Mouse (Mus musculus) small intestine, adult 2 months (tissue): Measurements from ENCODE around the gene Nab2. TPM values are rescaled to one million over a fixed set of nuclear protein-coding genes. Genes with fewer than 3 reads are reported as not detected.
A peak's percentile ranks its signal among the peaks of the same experiment; 100 is the strongest.

Experiments used
- H3K27ac ChIP-seq: fragments of 200-500 bp; 2 replicates; pipeline ENCODE4 v1.5.1; 2012; ENCODE audit warnings: low read depth, low read length, control low read depth, inconsistent platforms; ENCODE audit not compliant: insufficient read depth
- H3K27me3 ChIP-seq: fragments of 200-500 bp; 2 replicates; pipeline ENCODE4 v1.6.1; 2012; ENCODE audit warnings: mild to moderate bottlenecking, moderate library complexity, low read length, inconsistent platforms; ENCODE audit not compliant: control insufficient read depth, insufficient read depth
- H3K36me3 ChIP-seq: fragments of 200-500 bp; 2 replicates; pipeline ENCODE4 v1.6.1; 2012; ENCODE audit warnings: mild to moderate bottlenecking, low read length, control low read depth, inconsistent platforms; ENCODE audit not compliant: control insufficient read depth, insufficient read depth
- H3K4me1 ChIP-seq: fragments of 200-500 bp; 2 replicates; pipeline ENCODE4 v1.6.1; 2012; ENCODE audit warnings: low read length, inconsistent platforms, mixed read lengths; ENCODE audit not compliant: control insufficient read depth, insufficient read depth, insufficient read length
- H3K4me3 ChIP-seq: fragments of 200-500 bp; 2 replicates; pipeline ENCODE4 v1.5.1; 2012; ENCODE audit warnings: low read depth, mild to moderate bottlenecking, control low read depth, inconsistent platforms, low read length, moderate library complexity
- CTCF ChIP-seq: fragments of 200-500 bp; IDR thresholded peaks from 2 replicates; pipeline ENCODE4 v1.5.1; 2012; ENCODE audit warnings: low read depth, mild to moderate bottlenecking, control low read depth, inconsistent platforms, low read length, moderate library complexity, mixed read lengths; ENCODE audit not compliant: insufficient replicate concordance, insufficient read length; ENCODE audit errors: extremely low read depth
- POLR2A ChIP-seq: fragments of 200-500 bp; IDR thresholded peaks from 2 replicates; pipeline ENCODE4 v1.6.1; 2012; ENCODE audit warnings: low read depth, mild to moderate bottlenecking, control low read depth, inconsistent platforms, low read length, moderate library complexity
- WGBS: fragments of 180-500 bp; shearing (Covaris S2); methylation state at CpG from one replicate; pipeline ENCODE4 v1.1.7; 2018; 5-methylcytosine and 5-hydroxymethylcytosine counted together
- polyA plus RNA-seq: library from polyadenylated mRNA; depleted of rRNA; stranded (reverse); fragments of >200 nt; gene quantifications from 2 replicates; pipeline ENCODE4 v1.2.3, GENCODE M21; 2012

Gene Nab2
- polyA plus RNA-seq, 1 experiment: 31.8 TPM

- WGBS: 54% methylated on average over 8 of the region's 8 CpGs
- Histone ChIP-seq H3K27me3 (no peaks in the 10 kb centered on the region), H3K4me1 (0 out of 2 replicates have a peak, but pooled peaks cover 3% of the 10 kb centered on the region), H3K36me3 (no peaks in the 10 kb centered on the region), H3K4me3 (no peak overlapping the region), H3K27ac (peak overlapping the region; percentile 38)
- TF ChIP-seq CTCF (peak; percentile 96; the same call in 1 of the 2 replicates), POLR2A (no peak)
These were observed 6.6 kb upstream of the Nab2 start for GRCm38 (mm10) chr10:127674794-127675522.

- TF ChIP-seq POLR2A (no peak), CTCF (no peak)
- no peak overlapping the region for H3K4me3 ChIP-seq
- H3K27ac ChIP-seq: no peak overlapping the region
- 88% methylated on average over 6 of the region's 6 CpGs for whole genome bisulfite sequencing
- H3K27me3 ChIP-seq: no peaks in the 10 kb centered on the region
- 0 out of 2 replicates have a peak, but pooled peaks cover 3% of the 10 kb centered on the region for H3K4me1 ChIP-seq
- H3K36me3 ChIP-seq: no peaks in the 10 kb centered on the region
These were observed 5.8 kb upstream of the Nab2 start for GRCm38 (mm10) chr10:127674046-127674655.

GRCm38 (mm10) chr10:127671276-127671675, 2.9 kb upstream of the Nab2 start:
- WGBS: 49% methylated on average over 2 of the region's 2 CpGs
- H3K4me3 ChIP-seq: no peak overlapping the region
- H3K36me3 ChIP-seq: no peaks in the 10 kb centered on the region
- TF ChIP-seq CTCF (peak; percentile 89; the same call in 1 of the 2 replicates), POLR2A (no peak)
- no peaks in the 10 kb centered on the region for H3K27me3 ChIP-seq
- no peak overlapping the region for H3K27ac ChIP-seq
- H3K4me1 ChIP-seq: peaks cover 1% of the 10 kb centered on the region; the same call in 1 of the 2 replicates

GRCm38 (mm10) chr10:127670185-127670584, 1.8 kb upstream of the Nab2 start:
- Histone ChIP-seq H3K4me3 (no peak overlapping the region), H3K36me3 (no peaks in the 10 kb centered on the region), H3K27ac (no peak overlapping the region), H3K4me1 (peaks cover 1% of the 10 kb centered on the region; the same call in 1 of the 2 replicates), H3K27me3 (no peaks in the 10 kb centered on the region)
- 49% methylated on average over 2 of the region's 2 CpGs for WGBS
- TF ChIP-seq POLR2A (no peak), CTCF (no peak)

- peak overlapping the region; percentile 97 for H3K27ac ChIP-seq
- peaks cover 6% of the 10 kb centered on the region; the same call in 1 of the 2 replicates for H3K4me1 ChIP-seq
- TF ChIP-seq POLR2A (no peak), CTCF (no peak)
- H3K4me3 ChIP-seq: no peak overlapping the region
- peaks cover 6% of the 10 kb centered on the region; the same call in 1 of the 2 replicates for H3K36me3 ChIP-seq
- WGBS: 54% methylated on average over 7 of the region's 7 CpGs
- H3K27me3 ChIP-seq: no peaks in the 10 kb centered on the region
These were observed 802 bp upstream of the Nab2 start for GRCm38 (mm10) chr10:127669170-127669569.

- Histone ChIP-seq H3K27ac (peak overlapping the region; percentile 97), H3K27me3 (no peaks in the 10 kb centered on the region), H3K4me3 (peak overlapping the region; percentile 75), H3K4me1 (peaks cover 13% of the 10 kb centered on the region), H3K36me3 (peaks cover 14% of the 10 kb centered on the region)
- TF ChIP-seq POLR2A: no peak
- TF ChIP-seq CTCF: no peak
- 1% methylated on average over 35 of the region's 35 CpGs for WGBS
These were observed 887 bp downstream of the Nab2 start for GRCm38 (mm10) chr10:127667269-127668092.
